Mouse (Mus musculus): ENCODE measurements at regions not wholly inside any gene's neighbourhood (a gene's known extent, or its start where the extent isn't known, plus 50 kb on each side); places are given as distances from the start of the nearest gene placed in this dataset.

- TF ChIP-seq CTCF (IDR thresholded peaks at IDR 0.05; ENCODE audit: low read depth, low read length) = no peak
- no peak for TF ChIP-seq POLR2A (IDR thresholded peaks at IDR 0.05; ENCODE audit: borderline replicate concordance, low read depth, low read length)
Measured at GRCm38 (mm10) chr1:77568081-77568480, 53.2 kb upstream of the Epha4 start.

Data from bone marrow macrophage, adult 2 months (primary cell).